Mouse (Mus musculus) gastrocnemius, adult 8-10 months (tissue): ENCODE results near the gene Elovl6. TPM values are rescaled to one million over a fixed set of nuclear protein-coding genes. Genes with fewer than 3 reads are reported as not detected.

ENCODE experiments used
- DNase-seq, 2 experiments: peaks; one replicate each; pipeline ENCODE4 v3.0.0; 2022; ENCODE audit warnings: low spot score in 2 of 2
- total RNA-seq, 4 experiments: library from RNA; stranded (reverse); gene quantifications; 2 replicates each; pipeline ENCODE4 v1.2.4; 2022

Gene Elovl6
- total RNA-seq, 4 experiments from 2014 or later, result 0.19 to 0.75 (median 0.31) TPM

DNA sequence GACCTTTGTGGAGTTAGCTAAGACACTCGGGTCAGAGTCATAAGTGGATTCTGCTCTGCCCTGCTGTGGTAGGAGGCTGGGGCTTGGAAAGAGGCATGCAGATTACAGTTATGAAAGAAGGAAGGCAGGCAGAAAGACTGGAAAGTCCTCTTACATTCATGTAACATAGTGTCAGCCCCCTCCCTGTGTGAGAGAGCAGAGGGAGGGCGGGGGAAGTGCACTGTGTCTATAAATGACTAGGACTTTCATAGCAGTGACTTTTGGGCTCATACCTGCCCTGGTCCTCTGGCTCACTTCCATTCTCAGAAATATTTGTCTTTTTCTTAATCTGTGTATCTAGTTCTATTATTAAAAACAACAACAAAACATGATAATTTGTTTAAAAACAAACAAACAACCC lies 33.9 kb downstream of the Elovl6 start:
- DNase-seq, result no peak

DNA sequence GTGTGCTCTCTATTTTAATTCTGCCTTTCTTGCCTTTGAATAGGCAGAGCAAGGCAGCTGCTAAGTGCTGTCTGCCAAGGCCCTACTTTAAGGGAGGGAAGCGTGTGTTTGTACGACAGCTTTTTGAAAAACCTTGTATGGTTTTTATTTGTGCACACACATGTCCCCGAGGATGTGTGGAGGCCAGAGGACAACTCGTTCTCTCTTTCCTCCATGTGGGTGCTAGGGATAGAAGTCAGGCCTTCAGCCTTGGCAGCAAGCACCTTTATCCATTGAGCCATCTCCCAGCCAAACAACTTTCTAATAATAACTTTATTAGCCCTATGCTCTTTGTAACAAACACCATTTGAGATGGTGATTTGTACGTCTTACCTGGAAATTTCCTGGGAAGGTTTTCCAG lies 34.7 kb downstream of the Elovl6 start:
- DNase-seq, result no peak

DNA sequence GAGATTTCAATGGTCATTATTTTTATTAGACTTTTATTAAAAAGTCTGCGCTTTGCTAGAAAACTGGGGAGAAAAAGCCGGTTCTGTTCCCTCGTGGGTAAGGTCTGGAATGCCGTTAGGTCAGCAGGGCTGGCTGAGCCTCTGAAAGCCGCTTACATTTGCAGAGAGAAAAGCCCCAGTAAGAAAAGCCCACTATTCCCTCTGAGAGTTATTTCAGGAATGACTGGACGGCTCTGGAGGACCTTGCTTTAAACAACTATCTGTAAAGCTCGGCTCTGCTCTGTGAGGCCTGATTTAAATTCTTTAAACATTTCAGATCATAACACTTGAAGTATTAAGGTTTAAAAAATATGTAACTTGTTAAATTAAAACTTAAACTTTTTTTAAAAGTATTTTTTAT lies 36.4 kb downstream of the Elovl6 start:
- DNase-seq, result no peak

GRCm38 (mm10) chr3:129570989-129571388 lies 38.8 kb downstream of the Elovl6 start:
- no peak for DNase-seq

DNA sequence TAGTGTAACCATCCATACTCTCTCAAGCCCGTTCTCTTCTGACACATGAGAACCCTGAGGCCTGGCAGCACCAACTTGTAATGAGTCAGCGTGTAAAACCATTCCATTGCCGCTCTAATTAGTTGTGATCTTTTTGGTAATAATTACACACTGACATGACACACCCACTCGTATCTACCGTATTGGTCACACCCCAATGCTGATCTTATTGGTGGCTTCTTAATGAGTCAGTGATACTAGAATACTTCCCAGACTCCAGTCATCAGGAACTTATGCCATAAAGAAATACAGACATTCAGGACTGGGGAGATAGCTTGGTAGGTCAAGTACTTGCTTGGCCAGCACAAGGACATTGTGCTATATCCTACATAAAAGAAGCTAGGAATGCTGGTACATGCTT lies 39.5 kb downstream of the Elovl6 start:
- no peak for DNase-seq

- DNase-seq, result no peak
Observed at GRCm38 (mm10) chr3:129572959-129573358, 40.8 kb downstream of the Elovl6 start.

- DNase-seq, result no peak
Observed at GRCm38 (mm10) chr3:129573609-129574008, 41.5 kb downstream of the Elovl6 start.

GRCm38 (mm10) chr3:129575086-129575485 lies 42.9 kb downstream of the Elovl6 start:
- no peak for DNase-seq

DNA sequence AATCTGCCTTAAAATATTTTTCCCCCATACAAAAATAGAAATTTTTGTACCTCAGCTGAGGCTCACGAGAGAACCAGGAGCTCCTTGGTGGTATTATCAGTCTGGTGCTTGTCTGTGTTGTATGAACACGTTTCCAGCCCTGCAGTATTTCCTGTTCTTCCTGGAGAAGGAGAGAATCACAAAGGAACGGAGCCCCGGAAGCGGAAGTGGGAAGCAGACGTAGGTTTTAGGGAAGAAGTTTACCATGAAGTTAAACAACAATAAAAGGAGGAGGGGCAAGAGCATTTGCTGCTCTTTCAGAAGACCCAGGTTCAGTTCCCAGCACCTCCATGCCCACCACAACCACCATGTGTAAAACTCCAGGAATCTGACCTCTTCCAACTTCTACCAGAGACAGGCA lies 44.4 kb downstream of the Elovl6 start:
- DNase-seq, result no peak

DNA sequence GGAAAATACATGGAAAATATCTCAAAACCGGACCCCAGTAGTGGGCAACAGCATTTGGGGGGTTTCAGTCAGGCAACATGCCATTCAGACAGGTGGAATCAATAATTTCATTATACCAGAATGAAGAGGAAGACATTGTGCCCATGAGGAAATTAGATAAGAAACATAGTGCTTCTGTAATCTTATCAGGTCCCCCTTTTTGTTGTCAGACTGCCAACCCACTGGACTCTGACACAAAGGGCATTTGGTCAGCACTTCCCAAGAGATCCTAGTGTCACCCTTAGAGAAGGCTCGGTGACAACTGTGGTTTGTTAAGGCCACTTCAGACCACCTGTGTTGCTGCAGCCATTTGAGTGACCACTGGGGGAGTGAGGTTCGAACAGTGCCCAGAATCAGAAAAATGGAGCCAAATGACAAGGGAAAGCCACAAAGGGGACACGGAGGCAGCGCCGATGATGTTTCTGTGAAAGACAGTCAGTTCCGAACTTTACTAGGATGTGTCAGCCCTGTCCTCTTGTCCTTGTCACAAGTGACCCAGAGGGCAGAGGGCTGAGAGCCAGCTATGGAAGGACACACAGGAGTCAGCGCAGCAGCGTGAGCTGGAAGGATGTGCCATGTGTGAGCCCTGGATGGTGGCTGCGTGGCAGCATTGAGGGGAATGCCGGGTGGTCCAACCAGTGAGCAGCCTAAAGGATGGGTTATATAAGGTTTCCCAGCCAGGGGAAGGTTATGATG lies 46.8 kb downstream of the Elovl6 start:
- DNase-seq, result no peak

DNA sequence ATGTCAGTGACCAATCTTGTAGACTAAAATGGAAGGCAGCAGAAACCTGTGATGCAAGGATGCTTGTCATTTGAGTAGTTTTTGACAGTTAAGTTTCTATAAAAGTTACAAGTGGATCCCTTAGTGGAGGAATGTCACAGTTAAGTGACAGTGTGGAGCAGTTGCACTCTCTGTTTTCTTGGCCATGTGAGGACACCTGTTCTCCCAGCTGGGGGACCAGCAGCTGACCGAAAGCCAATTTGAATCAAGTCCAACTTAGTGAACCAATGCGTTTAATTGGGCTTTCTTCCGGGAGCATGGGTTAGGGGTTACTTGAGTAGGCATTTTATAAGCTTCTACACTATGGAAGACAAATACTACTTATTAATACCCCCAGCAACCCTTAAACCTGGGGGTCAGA lies 48.9 kb downstream of the Elovl6 start:
- no peak for DNase-seq

- no peak for DNase-seq
Observed at GRCm38 (mm10) chr3:129582449-129582848, 50.3 kb downstream of the Elovl6 start.

- no peak for DNase-seq
Observed at GRCm38 (mm10) chr3:129583290-129583689, 51.1 kb downstream of the Elovl6 start.

DNA sequence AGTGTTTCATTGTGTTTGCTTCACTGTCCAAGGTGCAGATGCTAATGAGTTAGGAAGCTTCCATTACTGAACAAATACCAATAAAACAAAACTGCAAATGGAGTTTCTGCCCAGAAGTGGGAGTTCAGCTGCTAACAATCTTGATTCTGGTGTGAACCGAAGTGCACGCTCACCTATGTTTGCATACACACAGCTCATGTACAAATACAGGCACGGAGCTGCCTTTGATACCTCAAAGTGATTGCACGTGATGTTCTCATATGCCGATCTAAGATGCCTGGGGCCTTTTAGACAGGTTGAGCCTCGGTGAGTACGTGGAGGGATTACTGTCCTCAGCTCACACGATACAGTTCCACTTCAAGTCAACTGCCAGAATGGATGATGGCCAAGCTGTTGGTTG lies 55.8 kb downstream of the Elovl6 start:
- DNase-seq, result no peak

- DNase-seq, result no peak
Observed at GRCm38 (mm10) chr3:129588753-129589152, 56.6 kb downstream of the Elovl6 start.

DNA sequence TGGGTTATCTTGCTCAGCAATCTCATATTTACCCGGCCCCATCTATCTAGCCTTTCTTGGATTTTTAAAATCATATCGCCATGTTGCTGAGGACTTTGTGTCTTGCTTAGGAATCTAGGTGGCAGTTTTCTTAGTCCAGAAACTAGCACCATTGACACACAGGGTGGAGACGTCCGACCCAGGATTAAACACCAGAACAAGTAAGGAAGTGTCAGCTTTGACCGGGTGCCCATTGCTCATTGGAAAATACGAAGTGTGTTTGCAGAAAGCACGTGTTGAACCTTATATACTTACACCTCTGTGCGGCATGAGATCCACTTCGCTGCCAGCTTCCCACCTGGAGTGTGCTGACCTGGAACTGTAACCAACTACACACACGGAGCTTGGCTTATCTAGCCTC lies 57.5 kb downstream of the Elovl6 start:
- DNase-seq, result no peak

- no peak for DNase-seq
Observed at GRCm38 (mm10) chr3:129590548-129591226, 58.5 kb downstream of the Elovl6 start.

GRCm38 (mm10) chr3:129591251-129591650 lies 59.1 kb downstream of the Elovl6 start:
- no peak for DNase-seq

DNA sequence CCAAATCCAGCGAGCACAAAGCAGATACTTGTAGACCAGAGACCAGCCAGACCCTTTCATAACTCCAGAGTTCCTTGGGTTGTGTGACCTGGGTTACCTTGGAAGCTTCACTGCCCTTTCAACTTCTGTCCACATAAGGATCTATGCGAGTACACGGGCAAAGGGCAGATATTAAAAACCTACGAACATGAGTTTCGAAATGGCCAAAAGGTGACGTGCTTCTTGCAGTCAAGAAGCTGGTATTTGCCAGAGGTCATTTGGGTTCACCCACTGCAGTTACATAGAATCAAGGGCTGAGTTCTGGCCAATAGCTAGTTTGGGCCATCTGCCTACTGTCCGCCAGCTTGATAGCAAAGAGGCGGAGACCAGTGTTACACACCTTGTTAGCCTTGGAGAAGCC lies 59.6 kb downstream of the Elovl6 start:
- no peak for DNase-seq

- DNase-seq, result no peak
Observed at GRCm38 (mm10) chr3:129593001-129593400, 60.8 kb downstream of the Elovl6 start.

DNA sequence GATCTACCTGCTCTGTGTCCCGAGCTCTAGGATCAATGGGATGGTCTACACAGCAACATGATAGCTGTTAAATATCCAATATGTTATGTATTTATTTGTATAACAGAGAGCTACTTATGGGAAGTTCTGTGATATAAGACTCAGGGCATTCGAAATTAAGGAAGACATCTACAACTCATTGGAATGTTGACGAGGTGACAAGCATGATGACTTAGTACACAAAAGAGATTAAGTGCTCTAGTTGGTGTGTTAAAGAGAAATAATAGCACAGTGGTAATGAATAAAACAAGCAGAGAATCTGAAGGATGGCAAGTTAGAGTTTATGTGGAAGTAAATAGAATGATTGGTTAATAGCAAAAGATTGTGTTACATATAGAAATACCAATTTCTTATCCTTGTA lies 61.6 kb downstream of the Elovl6 start:
- DNase-seq, result no peak

- no peak for DNase-seq
Observed at GRCm38 (mm10) chr3:129596098-129596497, 63.9 kb downstream of the Elovl6 start.

DNA sequence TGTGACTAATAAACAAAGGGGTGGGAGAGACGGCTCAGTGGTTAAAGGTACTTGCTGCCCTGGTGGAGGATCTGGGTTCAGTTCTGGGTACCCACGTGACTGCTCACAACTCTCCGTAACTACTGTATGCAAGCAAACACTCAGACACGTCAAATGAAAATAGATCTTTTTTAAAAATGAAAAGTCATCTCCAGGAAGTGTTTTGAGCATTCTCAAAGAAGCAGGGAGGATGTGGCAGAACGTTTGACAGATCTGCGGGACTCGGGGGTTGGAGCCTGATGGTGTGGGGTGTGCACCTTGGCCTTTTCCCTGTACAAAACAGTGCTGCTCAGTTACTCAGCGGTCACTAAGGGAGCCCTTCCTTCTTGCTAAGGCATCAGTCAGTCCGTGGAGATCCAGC lies 70.1 kb downstream of the Elovl6 start:
- no peak for DNase-seq
